Mouse (Mus musculus) cerebellum, postnatal 10 days (tissue): ENCODE measurements around the gene Arf1.
"Not testable (repeated sequence)": the region's sequence is repeated elsewhere in the genome, so short reads cannot be mapped to it uniquely, and the experiment has no call there.

ENCODE experiments used
- DNase-seq, 2 experiments: peaks; one replicate each; pipeline ENCODE4 v3.0.0; 2021; ENCODE audit warnings: mixed read lengths in 2 of 2

The Arf1 gene

DNA sequence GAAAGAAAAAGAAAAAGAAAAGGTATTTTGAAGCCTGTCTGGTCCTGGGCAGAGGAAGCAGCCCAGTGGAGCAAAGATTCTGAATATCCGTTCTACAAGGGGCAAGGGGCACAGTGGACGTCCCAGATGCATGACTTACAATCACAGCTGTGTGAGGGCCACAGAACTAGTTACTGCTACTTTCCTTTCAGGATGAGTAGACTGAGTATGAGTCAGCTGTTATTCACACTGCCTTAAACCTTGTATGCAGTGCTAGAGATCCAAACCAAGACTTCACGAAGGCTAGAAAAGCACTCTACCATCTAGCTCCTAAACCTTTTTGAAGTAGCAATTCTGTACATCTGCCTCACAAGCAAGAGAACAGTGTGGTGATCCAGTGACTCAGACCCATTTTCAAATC, 1.8 kb downstream of the Arf1 start:
- no peak for DNase-seq

DNA sequence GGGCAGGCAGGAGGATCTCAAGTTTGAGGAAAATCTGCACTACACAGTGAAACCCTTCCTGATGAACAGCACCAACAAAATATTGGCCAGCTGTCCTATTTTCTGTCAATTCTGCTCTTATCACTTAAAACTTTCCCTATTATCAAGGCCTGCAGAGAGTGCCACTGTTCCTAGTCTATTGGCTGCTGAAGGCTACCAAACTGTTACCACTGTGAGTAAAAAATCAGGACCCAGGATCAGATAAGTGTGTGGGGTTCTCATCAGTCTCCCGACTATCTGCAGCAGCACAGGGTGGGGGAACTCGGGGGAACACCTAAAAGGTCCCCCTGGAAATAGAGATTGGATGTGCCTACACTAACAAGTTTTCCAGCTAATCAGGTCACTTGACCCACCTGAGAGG, 2.9 kb downstream of the Arf1 start:
- no peak for DNase-seq

DNA sequence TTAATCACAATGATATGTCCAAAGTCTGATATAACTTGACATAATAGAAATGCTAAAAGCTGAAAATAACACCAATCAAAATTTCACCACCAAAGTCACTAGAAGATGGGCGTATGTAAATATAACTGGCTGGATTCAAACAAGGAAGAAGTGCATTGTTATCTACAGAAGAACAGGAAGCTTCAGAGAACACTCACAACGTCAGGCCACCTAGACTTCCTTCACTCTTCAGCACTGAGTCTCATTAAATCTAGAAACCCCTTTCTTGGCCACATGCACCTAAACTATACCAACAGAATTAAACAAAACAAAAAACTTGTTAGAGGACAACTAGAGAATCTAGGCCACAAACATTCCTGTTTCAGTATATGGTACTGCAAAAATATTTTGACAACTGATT, 3.6 kb downstream of the Arf1 start:
- no peak for DNase-seq

DNA sequence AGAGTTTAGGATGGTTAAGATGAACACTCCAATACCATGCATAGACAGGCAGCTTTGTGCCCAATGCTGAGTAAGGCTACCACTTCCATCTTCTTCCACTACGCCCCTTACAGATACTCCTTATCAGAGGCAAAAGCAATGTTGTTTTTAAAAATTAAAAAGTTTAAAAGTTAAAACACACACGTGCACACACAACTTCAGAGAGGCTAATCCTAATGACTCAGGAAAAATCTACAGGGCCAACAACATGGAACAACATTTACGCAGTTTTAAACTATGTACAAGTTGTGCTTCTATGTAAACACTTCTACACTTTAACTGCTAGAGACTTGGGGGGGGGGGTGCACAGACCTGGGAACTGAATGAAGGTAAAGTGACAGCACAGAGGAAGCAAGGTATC, 4.0 kb downstream of the Arf1 start:
- DNase-seq: no peak

DNA sequence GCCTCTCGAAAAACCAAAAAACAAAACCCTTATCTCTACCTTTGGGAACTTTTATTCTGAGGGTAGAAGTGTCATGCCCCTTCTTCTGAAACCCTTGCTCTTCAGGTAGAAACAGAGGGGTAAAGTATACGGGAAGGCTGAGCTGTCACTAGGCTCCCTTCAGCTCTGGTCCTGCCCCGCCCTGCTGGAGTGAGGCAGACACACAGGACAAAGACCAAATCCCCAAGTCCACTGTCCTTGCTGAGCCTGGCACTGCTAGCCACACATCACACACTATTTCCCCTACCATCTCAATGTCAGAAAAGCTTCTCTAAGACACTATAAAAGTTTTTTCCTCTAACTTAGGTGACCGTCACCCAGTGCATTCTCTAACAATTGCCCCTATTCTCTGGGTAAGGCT, 5.8 kb downstream of the Arf1 start:
- DNase-seq: no peak

DNA sequence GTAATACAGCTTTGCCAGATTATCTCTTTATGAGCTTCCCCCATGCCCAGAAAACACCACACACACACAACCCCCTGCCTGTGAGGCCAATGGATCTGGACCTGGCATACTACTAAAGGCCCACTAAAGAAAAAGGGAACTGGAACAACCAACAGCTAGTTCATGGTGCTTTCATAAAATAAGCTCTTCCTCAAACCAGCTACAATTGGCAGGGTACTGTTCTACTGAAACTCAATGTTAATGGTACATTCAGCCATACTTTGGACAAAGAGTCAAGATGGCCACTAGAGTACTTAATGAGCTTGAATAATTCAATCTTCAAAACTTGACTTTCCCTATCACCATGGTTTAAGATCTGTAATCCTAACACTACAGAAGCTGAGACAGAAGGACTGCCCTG, 6.5 kb downstream of the Arf1 start:
- DNase-seq: no peak

DNA sequence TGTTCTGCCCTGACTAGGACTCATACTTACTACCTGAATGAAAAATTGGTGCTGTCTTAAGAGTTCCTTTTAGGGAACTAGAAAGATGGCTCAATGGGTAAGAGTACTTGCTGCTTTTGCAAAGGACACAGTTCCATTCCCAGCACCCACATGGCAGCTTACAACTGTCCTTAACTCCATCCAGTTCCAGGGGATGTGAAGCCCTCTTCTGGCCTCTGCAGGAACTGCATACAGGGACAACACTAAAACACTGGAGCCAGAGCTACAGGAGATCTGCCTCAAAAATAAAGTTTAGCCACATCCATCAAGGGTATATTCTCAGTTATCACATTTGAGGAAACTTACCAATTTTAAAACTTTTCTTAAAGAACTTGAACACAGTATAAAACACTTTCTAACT, 9.0 kb downstream of the Arf1 start:
- peak; percentile 46 to 51 for DNase-seq

DNA sequence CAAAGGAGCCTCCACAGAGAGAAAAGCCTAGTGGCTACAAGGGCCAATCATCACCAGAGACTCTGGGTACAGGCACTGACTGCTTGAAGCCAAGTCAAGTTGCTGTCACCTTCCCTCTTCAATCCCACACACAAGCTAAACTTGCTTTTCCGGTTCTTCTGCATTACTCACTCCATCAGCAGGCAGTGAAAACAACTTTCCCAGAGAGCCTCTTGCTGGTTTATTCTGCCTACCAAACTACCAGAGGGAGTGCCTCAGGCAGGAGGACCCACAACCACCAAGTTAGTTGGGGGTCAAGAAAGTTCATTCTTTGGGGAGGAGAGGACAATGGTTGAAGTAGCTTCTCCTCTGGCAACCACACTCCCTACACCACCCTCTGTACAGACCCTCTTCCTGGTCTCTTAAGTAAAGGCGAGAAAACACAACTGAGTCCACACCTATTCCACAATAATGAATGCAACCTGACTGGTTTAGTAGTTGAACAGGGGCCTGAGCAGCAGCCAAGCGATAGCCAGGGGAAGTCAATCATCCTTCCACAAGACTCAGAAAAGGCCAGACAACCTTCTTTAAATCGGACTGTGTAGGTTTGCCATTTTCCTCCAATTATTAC, 9.6 kb downstream of the Arf1 start:
- DNase-seq: no peak

DNA sequence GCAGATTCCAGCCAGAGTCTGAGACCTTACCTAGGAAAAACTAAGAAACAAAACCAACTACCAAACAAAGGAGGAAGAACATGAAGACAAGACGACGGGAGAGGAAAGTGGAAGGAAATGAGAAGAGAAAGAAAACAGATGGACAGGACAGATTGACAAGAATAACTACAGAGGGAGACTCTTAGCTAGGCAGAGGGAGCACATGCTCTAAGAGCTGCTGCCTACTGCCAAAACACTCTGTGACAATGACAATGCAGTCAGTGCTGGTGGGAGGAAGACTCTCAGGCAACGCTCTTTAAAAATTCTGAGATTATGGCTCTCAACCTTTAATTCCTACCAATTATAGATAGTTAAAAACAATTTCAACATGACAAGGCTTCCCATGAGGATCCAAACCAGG, 11.1 kb downstream of the Arf1 start:
- no peak for DNase-seq

DNA sequence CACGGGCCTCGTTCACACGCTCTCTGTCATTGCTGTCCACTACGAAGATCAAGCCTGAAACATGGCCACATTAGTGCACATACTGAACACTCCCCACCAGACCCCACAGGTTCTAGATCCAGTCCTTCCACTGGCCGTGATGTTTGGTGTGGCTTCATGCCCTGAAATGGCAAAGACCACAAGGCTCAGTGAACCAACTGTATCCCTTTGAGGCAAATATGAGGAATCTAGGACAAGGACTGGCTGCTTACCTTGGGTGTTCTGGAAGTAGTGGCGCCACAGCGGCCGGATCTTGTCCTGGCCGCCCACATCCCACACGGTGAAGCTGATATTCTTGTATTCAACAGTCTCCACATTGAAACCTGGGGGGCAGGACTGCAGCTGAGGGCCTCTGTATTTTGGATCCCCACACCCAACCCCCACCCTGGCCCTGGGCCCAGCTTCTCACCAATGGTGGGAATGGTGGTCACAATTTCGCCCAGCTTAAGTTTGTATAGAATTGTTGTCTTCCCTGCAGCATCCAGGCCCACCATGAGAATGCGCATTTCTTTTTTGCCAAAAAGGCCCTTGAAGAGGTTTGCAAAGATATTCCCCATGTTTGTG, 15.1 kb downstream of the Arf1 start:
- peak; percentile 45 to 49 for DNase-seq

DNA sequence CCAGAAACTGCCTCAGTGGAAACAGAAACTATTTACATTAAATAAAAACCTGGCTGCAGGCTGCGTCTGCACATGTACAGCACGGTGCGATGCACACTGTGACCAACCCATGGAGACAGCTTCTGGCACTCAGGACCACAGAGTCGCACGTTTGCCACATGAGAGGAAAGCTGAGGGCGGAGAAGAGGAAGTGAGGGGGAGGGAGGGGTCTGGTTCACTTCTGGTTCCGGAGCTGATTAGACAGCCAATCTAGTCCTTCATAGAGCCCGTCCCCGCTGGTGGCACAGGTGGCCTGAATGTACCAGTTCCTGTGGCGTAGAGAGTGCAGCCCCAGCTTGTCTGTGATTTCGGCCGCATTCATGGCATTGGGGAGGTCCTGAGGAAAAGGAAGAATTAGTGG, 15.8 kb downstream of the Arf1 start:
- DNase-seq: not testable (repeated sequence)

DNA sequence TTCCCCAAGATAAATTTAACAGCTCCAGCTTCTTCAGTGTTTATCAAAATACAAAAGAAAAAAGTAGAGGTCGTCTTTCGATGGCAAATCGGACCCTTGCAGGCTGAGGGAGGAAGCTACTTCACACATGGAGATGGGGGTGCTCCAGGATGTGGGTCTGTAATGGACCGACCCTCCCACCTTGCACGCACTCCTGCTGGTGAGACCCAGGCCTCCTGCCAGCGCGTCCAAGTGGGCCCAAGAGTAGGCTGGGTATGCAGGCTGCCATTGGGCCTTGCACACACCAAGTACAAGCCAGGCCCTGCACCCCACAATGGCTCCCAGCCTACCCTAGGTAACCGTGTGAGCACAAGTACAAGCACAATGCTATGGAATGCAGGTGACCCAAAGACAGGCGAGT, 16.5 kb downstream of the Arf1 start:
- DNase-seq: not testable (repeated sequence)

DNA sequence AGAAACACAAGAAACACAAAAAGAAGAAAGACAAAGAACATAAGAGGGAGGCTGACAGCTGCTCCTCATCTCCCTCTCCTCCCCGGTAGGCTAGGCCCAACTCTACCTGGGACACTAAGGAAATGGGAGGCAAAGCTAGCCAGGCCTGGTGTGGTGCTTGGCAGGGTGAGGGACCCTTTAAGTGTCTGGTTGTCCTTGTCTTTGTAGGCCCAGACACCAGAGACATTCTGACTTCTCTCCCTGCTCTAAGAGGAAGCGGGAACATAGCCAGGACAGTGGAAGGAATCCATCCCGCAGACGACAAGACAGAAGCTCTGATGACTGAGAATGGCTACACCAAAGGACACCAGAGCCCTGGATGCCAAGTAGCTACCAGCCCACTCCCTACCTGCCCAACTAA, 18.1 kb downstream of the Arf1 start:
- no peak for DNase-seq

DNA sequence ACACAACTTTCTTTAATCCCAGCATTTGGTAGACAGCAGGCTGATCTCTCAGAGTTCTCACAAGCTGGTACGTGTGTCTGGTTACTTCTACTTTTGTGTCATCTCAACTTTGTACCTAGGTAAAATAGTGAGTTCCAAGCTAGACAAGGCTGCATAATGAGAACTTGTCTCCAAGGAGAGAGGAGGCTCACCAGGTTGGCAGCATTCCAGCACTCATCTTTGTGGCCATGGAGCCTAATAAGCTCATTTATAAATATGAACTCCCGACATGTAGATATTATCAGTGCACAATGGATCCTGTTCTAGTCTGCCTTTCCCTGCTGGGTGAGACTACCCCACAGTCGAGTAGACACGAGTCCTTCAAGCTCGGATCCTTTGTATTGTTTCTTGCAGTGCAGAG, 18.5 kb downstream of the Arf1 start:
- peak in 1 of 2 experiments; percentile 55 for DNase-seq

DNA sequence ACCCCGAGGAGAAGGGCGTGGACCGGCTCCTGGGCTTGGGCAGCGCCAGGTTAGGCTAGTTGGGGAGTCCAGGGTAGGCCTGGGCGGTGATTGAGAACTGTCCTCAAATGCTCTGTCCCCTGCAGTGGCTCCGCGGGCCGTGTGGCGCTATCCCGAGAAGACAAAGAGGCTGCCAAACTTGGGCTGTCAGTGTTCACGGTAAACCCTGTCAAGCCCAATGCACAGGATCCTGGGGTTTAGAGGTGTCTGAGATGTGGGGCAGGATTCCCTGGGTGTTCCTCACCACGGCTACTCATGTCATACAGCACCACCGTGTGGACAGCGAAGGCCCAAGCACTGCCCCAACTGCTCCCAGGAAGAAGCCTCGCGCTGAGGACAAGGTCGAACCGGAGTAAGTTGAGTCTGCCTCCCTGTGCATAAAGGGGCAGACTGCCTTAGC, 19.0 kb downstream of the Arf1 start:
- peak; percentile 76 to 77 for DNase-seq

DNA sequence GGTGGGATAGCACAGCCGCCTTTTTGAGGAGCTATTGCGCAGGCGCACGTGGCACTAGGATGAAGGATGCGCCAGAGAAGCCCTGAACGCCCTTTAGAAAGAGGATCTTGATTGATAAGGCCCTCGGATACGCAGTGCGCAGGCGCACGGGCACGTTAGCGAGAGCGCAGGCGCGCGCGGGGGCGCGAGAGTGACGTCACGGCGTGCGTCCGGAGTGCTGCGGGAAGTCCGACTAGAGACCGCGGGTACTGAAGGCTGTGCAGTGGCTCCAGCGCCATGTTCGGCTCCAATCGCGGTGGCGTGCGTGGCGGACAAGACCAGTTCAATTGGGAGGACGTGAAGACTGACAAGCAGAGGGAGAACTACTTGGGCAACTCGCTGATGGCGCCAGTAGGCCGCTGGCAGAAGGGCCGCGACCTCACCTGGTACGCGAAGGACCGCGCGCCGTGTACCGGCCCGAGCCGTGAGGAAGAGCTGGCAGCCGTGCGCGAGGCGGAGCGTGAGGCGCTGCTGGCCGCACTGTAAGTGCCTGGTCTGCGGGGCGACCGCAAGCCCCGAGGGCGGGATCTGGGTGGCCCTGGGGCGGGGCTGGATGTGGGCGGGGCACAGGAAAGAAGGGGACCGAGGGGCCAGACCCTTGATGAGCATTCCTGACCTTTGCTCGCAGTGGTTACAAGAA, 19.8 kb downstream of the Arf1 start, which contains the start of gene 2310033P09Rik:
Gene 2310033P09Rik, plus strand, starts transcription at position 169 of the 679 bp plus-strand sequence.
- peak; percentile 97 for DNase-seq

DNA sequence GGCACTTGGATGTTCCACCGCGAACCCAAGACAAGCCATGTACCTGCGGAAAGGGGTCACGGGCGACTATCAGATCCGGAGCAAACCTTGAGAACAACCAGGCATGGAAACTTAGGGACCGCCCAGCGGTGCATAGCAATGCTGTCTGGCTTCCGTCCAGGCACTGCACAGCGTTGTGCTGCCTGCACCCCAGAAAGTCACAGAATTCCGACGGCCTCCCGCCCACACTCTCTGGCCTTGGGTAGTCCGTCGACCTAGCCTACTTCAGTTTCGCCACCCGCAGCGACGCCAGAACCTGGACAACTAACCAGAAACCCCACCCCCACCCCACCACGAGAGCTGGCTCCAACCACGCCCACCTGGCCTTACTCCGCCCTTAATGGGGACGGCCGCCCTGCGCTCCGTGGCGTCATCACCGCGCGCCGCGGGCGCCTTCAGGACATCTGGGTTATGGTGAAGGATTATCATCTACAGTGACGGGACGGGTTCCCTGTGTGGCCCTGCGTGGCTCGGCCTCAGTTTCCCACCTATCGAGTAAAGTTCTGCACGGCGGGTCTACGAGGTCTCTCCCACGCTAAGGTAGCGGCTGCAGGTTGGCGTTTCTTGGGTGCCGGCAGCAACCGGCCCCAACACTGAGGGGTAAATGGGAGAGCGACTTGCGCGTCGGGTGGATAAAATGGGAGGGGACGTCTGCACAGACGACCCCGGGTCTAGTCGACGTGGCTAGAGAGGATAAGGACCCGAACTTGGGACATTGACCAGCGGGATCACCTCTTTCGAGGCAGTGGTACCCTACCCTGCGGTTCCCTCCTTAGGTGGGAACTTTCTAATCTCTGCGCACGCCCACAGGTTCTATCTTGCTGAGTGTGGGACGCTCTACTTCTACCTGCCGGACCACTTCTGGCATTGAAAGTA, 25.7 kb downstream of the Arf1 start, which contains the start of gene Mrpl55:
Gene Mrpl55, plus strand, starts transcription at position 406 of the 915 bp plus-strand sequence.
- peak; percentile 98 for DNase-seq

DNA sequence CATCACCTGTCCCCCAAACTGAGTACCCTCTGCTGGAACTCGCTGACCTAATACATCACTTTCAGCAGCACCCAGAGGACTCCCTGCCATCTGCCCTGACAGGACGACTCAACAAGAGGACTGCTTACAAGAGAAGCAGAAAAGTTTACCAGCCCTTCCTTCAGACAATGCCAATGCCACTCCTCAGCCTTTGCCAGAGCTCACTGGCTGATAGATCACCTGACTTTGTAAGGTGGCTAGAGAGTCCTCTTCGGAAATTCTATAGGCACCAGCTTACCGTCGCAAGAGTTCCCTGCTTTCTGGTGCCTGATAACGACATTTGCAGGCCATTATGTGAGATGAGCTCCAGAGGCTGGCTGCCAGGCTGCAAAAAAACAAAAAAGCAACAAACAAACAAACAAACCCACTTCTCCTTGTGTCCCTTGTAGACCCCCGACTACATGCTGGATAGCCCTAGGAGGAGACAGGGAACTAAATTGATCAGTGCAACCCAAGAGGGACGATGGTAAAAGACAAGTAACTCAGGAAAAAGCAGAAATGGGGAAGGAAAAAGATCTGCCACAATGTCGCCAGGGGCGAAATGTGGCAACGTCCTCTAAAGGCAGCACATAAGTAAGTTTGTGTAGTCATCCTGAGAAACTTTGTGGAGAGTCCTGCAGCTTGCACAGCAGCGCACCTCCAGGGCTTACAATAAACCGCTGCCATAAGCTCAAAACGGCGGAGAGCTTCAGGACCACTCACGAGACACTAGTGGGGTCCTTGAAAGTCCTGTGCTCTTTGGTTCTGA, 26.7 kb downstream of the Arf1 start:
- DNase-seq: no peak

DNA sequence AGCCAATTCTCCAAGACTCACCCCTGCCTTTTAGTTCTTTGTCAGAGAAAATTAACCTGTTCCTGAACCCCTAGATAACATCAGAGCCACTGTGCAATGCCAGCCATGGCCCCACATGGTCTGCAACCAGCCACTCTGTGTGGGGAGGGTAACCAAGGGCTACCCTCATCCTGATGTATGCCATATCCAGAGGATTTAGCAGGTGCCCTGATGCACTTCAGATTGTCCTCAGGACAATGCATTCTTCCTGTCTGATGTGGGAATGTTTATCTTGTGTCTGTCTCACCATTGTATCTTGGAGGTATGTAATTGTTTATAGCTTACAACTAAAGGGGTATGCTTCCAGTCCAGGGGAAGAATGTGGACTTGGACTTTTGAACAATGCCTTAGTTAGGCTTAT, 31.8 kb downstream of the Arf1 start:
- DNase-seq: no peak

DNA sequence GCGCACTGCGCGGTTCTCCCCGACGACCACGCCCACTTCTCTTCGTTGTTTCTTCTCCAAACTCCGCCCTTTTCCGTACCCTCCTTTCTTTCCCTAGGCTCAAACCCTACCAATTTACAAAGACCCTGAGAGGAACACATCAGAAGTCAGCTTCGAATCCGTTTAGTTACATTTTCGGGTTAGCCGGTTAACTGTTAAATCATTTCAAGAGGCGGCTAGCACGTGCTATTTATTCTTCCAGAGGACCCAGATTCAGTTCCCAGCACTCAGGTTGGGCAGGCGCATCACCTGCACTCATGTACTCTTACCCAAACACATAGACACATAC, 36.0 kb downstream of the Arf1 start, which contains the start of gene Guk1:
Gene Guk1, minus strand, starts transcription at position 154 of the 328 bp plus-strand sequence.
- no peak for DNase-seq

DNA sequence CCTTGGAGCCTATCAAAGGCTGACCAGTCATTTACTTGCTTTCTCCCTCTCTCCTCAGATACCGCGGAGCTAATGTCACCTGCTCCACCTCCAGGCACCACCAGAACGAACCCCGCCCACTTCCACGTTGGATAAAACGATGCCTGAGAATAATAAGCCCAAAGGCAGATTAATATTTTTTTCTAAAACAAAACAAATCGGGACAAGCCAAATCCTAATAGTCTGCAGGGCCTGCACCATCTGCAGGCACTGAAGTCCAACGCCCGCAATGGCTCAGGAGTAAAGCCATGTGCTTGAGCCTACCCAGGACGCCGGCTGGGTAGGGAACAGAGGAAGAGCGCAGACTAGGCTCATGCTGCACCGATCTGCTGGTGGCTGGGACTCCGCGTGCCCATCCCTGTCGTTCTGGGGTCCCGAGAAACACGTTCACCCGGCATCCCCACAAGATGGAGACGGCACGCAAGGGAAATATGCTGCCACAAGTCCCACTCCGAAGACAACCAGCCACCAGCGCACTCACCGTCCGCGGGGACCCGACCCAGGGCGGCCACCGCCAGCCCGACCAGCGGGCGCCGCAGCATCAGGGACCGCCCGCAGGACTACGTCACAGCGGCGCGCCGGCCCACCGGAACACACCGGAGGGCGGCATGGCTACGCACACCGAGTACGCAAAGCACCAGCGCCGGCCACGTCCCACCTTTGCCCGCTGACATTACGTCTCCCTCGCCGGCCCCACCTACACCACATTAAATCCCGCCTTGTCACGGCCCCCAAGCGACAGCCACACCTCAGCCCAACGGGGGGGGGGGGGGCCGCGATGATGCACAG, 36.6 kb downstream of the Arf1 start:
- peak; percentile 87 to 91 for DNase-seq
